Mouse (Mus musculus) liver, postnatal 0 days (tissue): Measurements from ENCODE around the gene Cox19.

ENCODE experiments used
- CTCF ChIP-seq: sonication (generic); IDR thresholded peaks from 2 replicates; pipeline ENCODE4 v1.5.1; 2016; ENCODE audit warnings: antibody characterized with exemption, low read depth
- EP300 ChIP-seq: IDR thresholded peaks from 2 replicates; pipeline ENCODE4 v1.6.1; 2016; ENCODE audit warnings: antibody characterized with exemption, low read depth, mild to moderate bottlenecking

GRCm38 (mm10) chr5:139309946-139310345 is 41.3 kb downstream of the Cox19 start:
- TF ChIP-seq CTCF (no peak), EP300 (no peak)
